Mouse (Mus musculus): ENCODE results near the gene Dgka. TPM values are rescaled to one million over a fixed set of nuclear protein-coding genes. Genes with fewer than 3 reads are reported as not detected.

Dgka gene
- polyA plus RNA-seq, 1 experiment from 2014 or later = 5.4 TPM

DNA sequence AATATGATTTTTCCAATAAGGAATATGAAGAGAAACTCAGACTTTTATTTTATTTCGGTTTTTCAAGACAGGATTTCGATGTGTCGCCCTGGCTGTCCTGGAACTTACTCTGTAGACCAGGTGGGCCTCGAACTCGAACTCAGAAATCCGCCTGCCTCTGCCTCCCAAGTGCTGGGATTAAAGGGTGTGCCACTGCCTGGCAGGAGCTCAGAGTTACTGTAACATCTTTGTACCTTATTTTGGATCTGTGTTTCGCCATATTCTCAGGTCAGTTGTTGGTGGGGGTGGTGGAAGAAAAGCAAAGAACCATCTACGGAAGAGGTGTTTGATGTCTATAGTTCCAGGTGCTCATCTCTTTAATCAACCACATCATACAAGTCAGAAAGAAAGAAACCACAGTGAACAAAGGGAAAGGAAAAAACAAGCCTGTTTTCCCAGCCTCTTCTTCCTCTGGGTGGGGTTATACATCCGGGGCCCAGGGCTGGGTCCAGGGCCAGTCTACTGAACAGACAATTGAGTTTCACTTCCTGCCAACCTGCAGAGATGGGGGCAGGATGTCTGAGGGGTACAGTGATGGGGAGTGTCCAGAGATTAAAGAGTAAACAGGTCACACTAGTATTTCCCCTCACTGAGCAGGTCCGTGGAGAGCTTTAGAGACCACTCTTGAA, 1.4 kb upstream of the Dgka start:
- no peaks in the 10 kb centered on the region for H3K36me3 ChIP-seq (ENCODE audit: control insufficient read depth, insufficient read depth, low read length)
- no peak for ATAC-seq (ENCODE audit: insufficient number of reproducible peaks, insufficient read depth, low FRiP score, low read depth)

DNA sequence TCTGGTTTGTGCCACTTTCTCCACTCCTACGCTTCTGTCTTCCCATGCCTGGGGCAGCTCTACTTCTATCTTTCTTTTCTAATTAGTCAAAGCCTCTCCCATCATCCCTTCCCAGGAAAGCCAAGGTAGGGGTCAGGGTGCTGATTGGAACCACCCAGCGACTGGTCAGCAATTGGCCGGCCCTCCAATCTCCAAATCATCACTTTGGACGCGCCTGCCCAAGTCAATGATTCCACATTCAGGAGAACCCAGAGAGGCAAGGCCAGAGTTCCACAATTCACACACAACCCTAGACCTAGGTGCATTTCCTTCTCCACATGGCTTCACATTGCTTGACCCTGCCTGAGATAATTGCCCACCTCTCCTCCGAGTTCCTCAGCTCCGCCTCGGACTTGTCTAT, 444 bp downstream of the Dgka start:
- H3K36me3 ChIP-seq (ENCODE audit: control insufficient read depth, insufficient read depth, low read length) = no peaks in the 10 kb centered on the region
- no peaks in the 10 kb centered on the region for H3K9me3 ChIP-seq (ENCODE audit: control insufficient read depth, low read length)
- ATAC-seq (ENCODE audit: insufficient number of reproducible peaks, insufficient read depth, low FRiP score, low read depth) = no peak
- H3K27me3 ChIP-seq (ENCODE audit: control insufficient read depth, insufficient read depth, low read length) = peaks cover 6% of the 10 kb centered on the region; the same call in 1 of the 2 replicates
- H3K27ac ChIP-seq (replicated peaks in 1 of 2; ENCODE audit: control insufficient read depth in 1 of 2, insufficient read depth in 1 of 2, low read depth in 2 of 2, low read length in 2 of 2) = peak overlapping the region in 1 of 2 experiments; percentile 49; a peak in 1 of 4 replicates
- peaks cover 10 to 23% of the 10 kb centered on the region in 2 experiments for H3K4me1 ChIP-seq (ENCODE audit: control insufficient read depth in 2 of 2, insufficient read depth in 2 of 2, low read length in 2 of 2)
- peak overlapping the region; percentile 73 for H3K9ac ChIP-seq (ENCODE audit: low read length)
- peak overlapping the region; percentile 90 for H3K4me2 ChIP-seq (ENCODE audit: low read length)
- peak overlapping the region; percentile 58 to 59 for H3K4me3 ChIP-seq (ENCODE audit: control insufficient read depth in 1 of 2, insufficient read depth in 1 of 2, low read depth in 1 of 2, low read length in 2 of 2)
- WGBS = 23% methylated on average over 8 of the region's 8 CpGs

More for the DNA sequence above, 1.4 kb upstream of the Dgka start:
- no peak overlapping the region for H3K27ac ChIP-seq (replicated peaks in 1 of 2; ENCODE audit: control insufficient read depth in 1 of 2, insufficient read depth in 1 of 2, low read depth in 2 of 2, low read length in 2 of 2)
- peaks cover 10 to 27% of the 10 kb centered on the region in 2 experiments for H3K4me1 ChIP-seq (ENCODE audit: control insufficient read depth in 2 of 2, insufficient read depth in 2 of 2, low read length in 2 of 2)
- no peak overlapping the region for H3K4me2 ChIP-seq (ENCODE audit: low read length)
- H3K4me3 ChIP-seq (ENCODE audit: control insufficient read depth in 1 of 2, insufficient read depth in 1 of 2, low read depth in 1 of 2, low read length in 2 of 2) = no peak overlapping the region
- 88% methylated on average over 10 of the region's 10 CpGs for WGBS
- H3K27me3 ChIP-seq (ENCODE audit: control insufficient read depth, insufficient read depth, low read length) = peaks cover 6% of the 10 kb centered on the region; the same call in 1 of the 2 replicates
- no peaks in the 10 kb centered on the region for H3K9me3 ChIP-seq (ENCODE audit: control insufficient read depth, low read length)
- H3K9ac ChIP-seq (ENCODE audit: low read length) = no peak overlapping the region

DNA sequence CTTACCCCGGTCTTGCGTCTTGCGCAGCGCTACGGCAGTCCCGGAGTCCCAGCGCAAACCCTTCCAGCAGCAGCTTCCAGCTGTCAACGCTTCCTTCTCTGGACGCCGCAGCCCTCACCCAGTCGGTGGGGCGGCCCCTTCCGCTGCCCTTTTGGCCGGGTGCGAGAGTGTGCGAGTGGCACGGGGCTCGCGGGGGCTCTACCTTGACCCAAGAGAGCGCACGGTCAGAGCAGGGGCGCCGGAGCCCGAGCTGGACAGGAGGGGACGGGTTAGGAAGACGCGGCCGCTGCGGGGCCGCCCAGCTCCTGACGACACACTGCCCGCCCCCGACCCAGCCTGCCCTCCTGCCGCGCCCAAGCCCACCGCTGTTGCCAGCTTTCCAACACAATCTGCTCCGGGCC, 864 bp downstream of the Dgka start:
- peaks cover 6% of the 10 kb centered on the region; the same call in 1 of the 2 replicates for H3K27me3 ChIP-seq (ENCODE audit: control insufficient read depth, insufficient read depth, low read length)
- WGBS = under 1% methylated on average over 37 of the region's 37 CpGs
- H3K9ac ChIP-seq (ENCODE audit: low read length) = peak overlapping the region; percentile 73
- no peaks in the 10 kb centered on the region for H3K36me3 ChIP-seq (ENCODE audit: control insufficient read depth, insufficient read depth, low read length)
- peaks cover 10 to 19% of the 10 kb centered on the region in 2 experiments for H3K4me1 ChIP-seq (ENCODE audit: control insufficient read depth in 2 of 2, insufficient read depth in 2 of 2, low read length in 2 of 2)
- H3K9me3 ChIP-seq (ENCODE audit: control insufficient read depth, low read length) = no peaks in the 10 kb centered on the region
- peak overlapping the region; percentile 49 to 55; a peak in 3 of 4 replicates for H3K27ac ChIP-seq (replicated peaks in 1 of 2; ENCODE audit: control insufficient read depth in 1 of 2, insufficient read depth in 1 of 2, low read depth in 2 of 2, low read length in 2 of 2)
- peak; percentile 73 for ATAC-seq (ENCODE audit: insufficient number of reproducible peaks, insufficient read depth, low FRiP score, low read depth)
- peak overlapping the region; percentile 58 to 59 for H3K4me3 ChIP-seq (ENCODE audit: control insufficient read depth in 1 of 2, insufficient read depth in 1 of 2, low read depth in 1 of 2, low read length in 2 of 2)
- peak overlapping the region; percentile 90 for H3K4me2 ChIP-seq (ENCODE audit: low read length)

DNA sequence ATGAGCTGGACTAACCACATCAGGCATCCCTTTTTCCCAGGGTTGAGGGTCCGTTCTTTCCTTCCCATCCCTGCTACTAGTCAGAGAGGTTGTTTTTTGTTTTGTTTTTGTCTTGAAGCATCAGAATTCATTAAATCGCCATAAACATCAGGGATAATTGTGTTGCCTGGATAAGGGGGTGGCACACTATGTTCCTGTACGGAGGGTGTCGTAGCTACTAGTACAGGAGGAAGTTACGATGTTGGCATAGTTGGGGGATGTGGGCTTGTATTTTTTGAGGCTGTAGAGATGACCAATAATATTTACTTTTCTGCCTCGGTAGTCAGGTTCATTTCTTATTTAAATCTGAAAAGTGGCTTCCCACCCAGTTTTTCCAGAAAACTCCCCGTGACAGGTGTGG, 1.4 kb downstream of the Dgka start:
- Histone ChIP-seq H3K36me3 (ENCODE audit: control insufficient read depth, insufficient read depth, low read length) (no peaks in the 10 kb centered on the region), H3K27me3 (ENCODE audit: control insufficient read depth, insufficient read depth, low read length) (peaks cover 6% of the 10 kb centered on the region; the same call in 1 of the 2 replicates), H3K9ac (ENCODE audit: low read length) (peak overlapping the region; percentile 73), H3K4me2 (ENCODE audit: low read length) (peak overlapping the region; percentile 90), H3K4me3 (ENCODE audit: control insufficient read depth in 1 of 2, insufficient read depth in 1 of 2, low read depth in 1 of 2, low read length in 2 of 2) (peak overlapping the region; percentile 58 to 59), H3K27ac (replicated peaks in 1 of 2; ENCODE audit: control insufficient read depth in 1 of 2, insufficient read depth in 1 of 2, low read depth in 2 of 2, low read length in 2 of 2) (no peak overlapping the region), H3K9me3 (ENCODE audit: control insufficient read depth, low read length) (no peaks in the 10 kb centered on the region), H3K4me1 (ENCODE audit: control insufficient read depth in 2 of 2, insufficient read depth in 2 of 2, low read length in 2 of 2) (peaks cover 10 to 19% of the 10 kb centered on the region in 2 experiments)
- ATAC-seq (ENCODE audit: insufficient number of reproducible peaks, insufficient read depth, low FRiP score, low read depth) = no peak
- 5% methylated on average over 7 of the region's 7 CpGs for WGBS

DNA sequence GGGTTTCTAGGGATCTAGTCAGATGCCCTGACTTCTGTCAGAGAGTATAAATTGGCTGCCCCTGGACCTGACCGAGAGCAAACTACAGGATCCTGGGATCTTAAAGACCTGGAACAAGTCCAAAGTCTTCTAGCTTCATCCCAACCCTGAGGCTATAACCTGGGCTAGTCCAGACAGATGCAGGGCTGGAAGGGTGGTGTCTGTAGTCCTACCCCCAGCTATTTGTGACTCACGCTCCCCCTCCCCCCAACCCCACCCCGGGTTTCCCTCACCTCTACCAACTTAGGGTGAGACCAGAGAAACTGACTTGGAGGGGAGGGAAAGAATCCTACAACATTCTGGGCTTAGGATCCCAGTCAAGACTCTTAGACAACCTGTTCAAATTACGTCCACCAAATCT, 2.0 kb downstream of the Dgka start:
- 22% methylated on average over 4 of the region's 4 CpGs for WGBS
- peak overlapping the region; percentile 90 for H3K4me2 ChIP-seq (ENCODE audit: low read length)
- ATAC-seq (ENCODE audit: insufficient number of reproducible peaks, insufficient read depth, low FRiP score, low read depth) = no peak
- peak overlapping the region; percentile 58 to 59; a peak in 3 of 4 replicates for H3K4me3 ChIP-seq (ENCODE audit: control insufficient read depth in 1 of 2, insufficient read depth in 1 of 2, low read depth in 1 of 2, low read length in 2 of 2)
- H3K9ac ChIP-seq (ENCODE audit: low read length) = no peak overlapping the region
- H3K4me1 ChIP-seq (ENCODE audit: control insufficient read depth in 2 of 2, insufficient read depth in 2 of 2, low read length in 2 of 2) = peaks cover 10 to 19% of the 10 kb centered on the region in 2 experiments
- H3K36me3 ChIP-seq (ENCODE audit: control insufficient read depth, insufficient read depth, low read length) = no peaks in the 10 kb centered on the region
- no peak overlapping the region for H3K27ac ChIP-seq (replicated peaks in 1 of 2; ENCODE audit: control insufficient read depth in 1 of 2, insufficient read depth in 1 of 2, low read depth in 2 of 2, low read length in 2 of 2)
- H3K9me3 ChIP-seq (ENCODE audit: control insufficient read depth, low read length) = no peaks in the 10 kb centered on the region
- H3K27me3 ChIP-seq (ENCODE audit: control insufficient read depth, insufficient read depth, low read length) = peaks cover 6% of the 10 kb centered on the region; the same call in 1 of the 2 replicates

DNA sequence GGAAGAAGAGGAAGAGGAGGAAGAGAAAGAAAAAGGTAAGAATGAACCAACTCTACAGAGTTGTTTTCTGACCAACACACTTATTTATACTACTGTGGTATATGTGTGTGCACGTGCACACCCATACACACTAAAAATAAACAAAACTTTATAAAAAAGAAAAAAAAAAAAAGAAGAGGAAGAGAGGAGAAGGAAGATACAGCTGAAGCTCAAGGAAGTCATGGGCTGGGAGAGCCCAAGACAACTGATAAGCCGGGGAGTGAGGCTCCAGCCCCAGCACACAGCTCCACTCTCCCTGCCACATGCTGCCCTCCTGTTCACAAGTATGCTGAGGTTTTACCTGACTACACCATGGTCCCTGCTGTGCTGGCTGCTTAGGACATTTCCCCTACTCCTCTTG, 4.4 kb downstream of the Dgka start:
- Histone ChIP-seq H3K4me1 (ENCODE audit: control insufficient read depth in 2 of 2, insufficient read depth in 2 of 2, low read length in 2 of 2) (peaks cover 12 to 19% of the 10 kb centered on the region in 2 experiments), H3K27me3 (ENCODE audit: control insufficient read depth, insufficient read depth, low read length) (peaks cover 6% of the 10 kb centered on the region; the same call in 1 of the 2 replicates), H3K27ac (replicated peaks in 1 of 2; ENCODE audit: control insufficient read depth in 1 of 2, insufficient read depth in 1 of 2, low read depth in 2 of 2, low read length in 2 of 2) (no peak overlapping the region), H3K9ac (ENCODE audit: low read length) (no peak overlapping the region), H3K36me3 (ENCODE audit: control insufficient read depth, insufficient read depth, low read length) (no peaks in the 10 kb centered on the region), H3K4me3 (ENCODE audit: control insufficient read depth in 1 of 2, insufficient read depth in 1 of 2, low read depth in 1 of 2, low read length in 2 of 2) (no peak overlapping the region), H3K4me2 (ENCODE audit: low read length) (no peak overlapping the region), H3K9me3 (ENCODE audit: control insufficient read depth, low read length) (no peaks in the 10 kb centered on the region)
- no peak for ATAC-seq (ENCODE audit: insufficient number of reproducible peaks, insufficient read depth, low FRiP score, low read depth)
- 38% methylated on average over 2 of the region's 2 CpGs for WGBS

DNA sequence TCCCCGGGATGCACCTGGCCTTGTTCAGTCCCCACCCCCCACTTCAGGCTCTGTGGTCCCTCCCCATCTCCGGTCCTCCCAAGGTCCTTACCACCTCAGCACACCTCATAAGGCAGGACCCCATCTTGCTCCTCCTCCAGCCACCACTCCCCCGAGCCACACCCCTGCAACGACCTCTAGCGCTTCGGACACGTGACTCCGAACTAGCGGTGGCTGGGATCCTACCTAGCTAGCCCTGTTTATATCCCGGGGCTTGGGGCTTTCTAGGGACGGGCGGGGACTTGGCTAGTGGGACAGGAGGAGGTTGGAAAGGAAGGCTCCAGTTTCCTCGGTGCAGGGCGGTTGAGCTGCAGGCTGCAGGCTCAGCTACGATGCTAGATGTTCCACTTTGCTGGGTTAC, 7.2 kb downstream of the Dgka start:
- H3K9ac ChIP-seq (ENCODE audit: low read length) = peak overlapping the region; percentile 56
- peak; percentile 50 for ATAC-seq (ENCODE audit: insufficient number of reproducible peaks, insufficient read depth, low FRiP score, low read depth)

More for the DNA sequence above, 7.2 kb downstream of the Dgka start:
- Histone ChIP-seq H3K36me3 (ENCODE audit: control insufficient read depth, insufficient read depth, low read length) (no peaks in the 10 kb centered on the region), H3K27ac (replicated peaks in 1 of 2; ENCODE audit: control insufficient read depth in 1 of 2, insufficient read depth in 1 of 2, low read depth in 2 of 2, low read length in 2 of 2) (no peak overlapping the region), H3K27me3 (ENCODE audit: control insufficient read depth, insufficient read depth, low read length) (peaks cover 6% of the 10 kb centered on the region; the same call in 1 of the 2 replicates), H3K4me2 (ENCODE audit: low read length) (peak overlapping the region; percentile 60), H3K4me1 (ENCODE audit: control insufficient read depth in 2 of 2, insufficient read depth in 2 of 2, low read length in 2 of 2) (peaks cover under 1 to 3% of the 10 kb centered on the region in 2 experiments; a peak in 2 of 4 replicates), H3K9me3 (ENCODE audit: control insufficient read depth, low read length) (no peaks in the 10 kb centered on the region; the same call in 1 of the 2 replicates), H3K4me3 (ENCODE audit: control insufficient read depth in 1 of 2, insufficient read depth in 1 of 2, low read depth in 1 of 2, low read length in 2 of 2) (peak overlapping the region; percentile 21 to 24)
- 5% methylated on average over 15 of the region's 15 CpGs for WGBS
